Mouse (Mus musculus) A20 (cell line): Measurements from ENCODE around the gene Ccdc34.

ENCODE experiments used
- DNase-seq: peaks from one replicate; pipeline ENCODE4 v3.0.0-alpha.2; 2011; ENCODE audit warnings: low read depth, low spot score

Gene Ccdc34

GRCm38 (mm10) chr2:109995061-109995460, 22.6 kb upstream of the Ccdc34 start:
- no peak for DNase-seq

GRCm38 (mm10) chr2:109996411-109996810, 21.2 kb upstream of the Ccdc34 start:
- no peak for DNase-seq

- DNase-seq: no peak
These were observed 12.9 kb upstream of the Ccdc34 start for GRCm38 (mm10) chr2:110004668-110005067.

GRCm38 (mm10) chr2:110005164-110005563, 12.5 kb upstream of the Ccdc34 start:
- no peak for DNase-seq

- no peak for DNase-seq
These were observed 11.9 kb upstream of the Ccdc34 start for GRCm38 (mm10) chr2:110005596-110006239.

- DNase-seq: no peak
These were observed 10.0 kb upstream of the Ccdc34 start for GRCm38 (mm10) chr2:110007423-110008267.

GRCm38 (mm10) chr2:110009449-110009848, 8.2 kb upstream of the Ccdc34 start:
- no peak for DNase-seq

GRCm38 (mm10) chr2:110012184-110012725, 5.4 kb upstream of the Ccdc34 start:
- no peak for DNase-seq

- no peak for DNase-seq
These were observed 530 bp upstream of the Ccdc34 start for GRCm38 (mm10) chr2:110017087-110017486.

- DNase-seq: no peak
These were observed 2.0 kb downstream of the Ccdc34 start for GRCm38 (mm10) chr2:110019656-110020055.

- no peak for DNase-seq
These were observed 2.8 kb downstream of the Ccdc34 start for GRCm38 (mm10) chr2:110020430-110020829.

- no peak for DNase-seq
These were observed 18.6 kb downstream of the Ccdc34 start for GRCm38 (mm10) chr2:110036265-110036664.

- DNase-seq: no peak
These were observed 19.0 kb downstream of the Ccdc34 start for GRCm38 (mm10) chr2:110036665-110037064.

GRCm38 (mm10) chr2:110037221-110037620, 19.6 kb downstream of the Ccdc34 start:
- DNase-seq: no peak

GRCm38 (mm10) chr2:110038341-110038740, 20.7 kb downstream of the Ccdc34 start:
- DNase-seq: no peak

- no peak for DNase-seq
These were observed 25.5 kb downstream of the Ccdc34 start for GRCm38 (mm10) chr2:110042861-110043760.

- no peak for DNase-seq
These were observed 40.8 kb downstream of the Ccdc34 start for GRCm38 (mm10) chr2:110058424-110058823.

GRCm38 (mm10) chr2:110063131-110063530, 45.5 kb downstream of the Ccdc34 start:
- peak; percentile 54 for DNase-seq

- DNase-seq: no peak
These were observed 51.3 kb downstream of the Ccdc34 start for GRCm38 (mm10) chr2:110068916-110069315.

- no peak for DNase-seq
These were observed 55.4 kb downstream of the Ccdc34 start for GRCm38 (mm10) chr2:110073023-110073422.

- no peak for DNase-seq
These were observed 57.2 kb downstream of the Ccdc34 start for GRCm38 (mm10) chr2:110074646-110075452.
